Mouse (Mus musculus): Measurements from ENCODE around the gene Fam210b.

DNA sequence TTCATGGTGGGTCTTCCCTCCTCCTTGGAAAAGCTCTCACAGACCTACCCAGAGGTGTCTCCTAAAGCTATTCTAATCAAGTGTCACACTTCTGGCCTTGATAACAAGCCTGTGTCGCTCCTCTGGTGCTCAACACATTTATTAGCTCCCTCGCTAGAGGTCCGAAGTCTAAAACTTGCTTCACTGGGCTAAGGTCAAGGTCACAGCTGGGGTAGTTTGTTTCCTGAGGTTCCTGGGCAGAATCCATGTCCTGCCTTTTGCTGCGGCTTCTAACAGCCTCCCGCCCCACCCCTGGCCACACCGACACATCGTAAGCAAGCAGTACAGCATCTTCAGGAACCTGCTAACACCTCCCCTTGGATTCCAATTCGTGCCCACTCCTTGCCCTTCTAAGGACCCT lies 5.4 kb downstream of the Fam210b start:
- TF ChIP-seq CTCF (IDR thresholded peaks at IDR 0.05; ENCODE audit: low read depth, low read length) (no peak), EP300 (IDR thresholded peaks at IDR 0.05; ENCODE audit: insufficient read depth, low read depth, low read length) (no peak), POLR2A (IDR thresholded peaks at IDR 0.05; ENCODE audit: insufficient read depth, low read length) (no peak)
